ENCODE assay signal across 22 mouse cellular contexts in genomic region chr5:73232267-73232666, GRCm38 (mm10). TPM values are rescaled to one million over a fixed set of nuclear protein-coding genes. Genes with fewer than 3 reads are reported as not detected.
DNase-seq lines count a peak whose midpoint lies in the region; ATAC-seq and TF ChIP-seq lines count a peak whose summit lies in the region.
"Had no signal": no experiment of that assay in that cellular context is flagged by ENCODE, and none has a peak within 500 bp of the region (broad histone marks: within the 10 kb centered on the region; RNA-seq: fewer than 3 reads in every experiment).

No protein-coding gene starts in this region.

- H3K4me2 ChIP-seq in forebrain, embryonic 11.5 days (ENCODE audit: low read depth, low read length, severe bottlenecking), result no peak overlapping the region
- no peak overlapping the region for H3K4me2 ChIP-seq in forebrain, embryonic 13.5 days
- peak overlapping the region; percentile 58 for H3K4me2 ChIP-seq in heart, embryonic 16.5 days (ENCODE audit: low read depth, low read length)
- no peak overlapping the region for H3K4me2 ChIP-seq in intestine, embryonic 15.5 days (replicated peaks)
- H3K4me2 ChIP-seq: liver, embryonic 11.5 days had no signal

- no peak for TF ChIP-seq POLR2A in MEL (IDR thresholded peaks at IDR 0.05; ENCODE audit: control insufficient read depth in 1 of 2, insufficient read depth in 1 of 2, low read depth in 1 of 2, low read length in 2 of 2, poor library complexity in 1 of 2)

- no peak for TF ChIP-seq EP300 in MEL (IDR thresholded peaks at IDR 0.05; ENCODE audit: low read depth in 1 of 2, low read length in 2 of 2)

- no peak for ATAC-seq in forebrain, embryonic 11.5 days (replicated peaks; ENCODE audit: low FRiP score)
- ATAC-seq in forebrain, embryonic 13.5 days, result no peak
- no peak for ATAC-seq in heart, embryonic 16.5 days (replicated peaks; ENCODE audit: extremely low read depth, insufficient read depth, low FRiP score)
- ATAC-seq in intestine, embryonic 15.5 days, result no peak
- ATAC-seq: forebrain, embryonic 16.5 days had no signal

- no peak overlapping the region for H3K27ac ChIP-seq in forebrain, embryonic 11.5 days (ENCODE audit: low read depth, low read length)
- H3K27ac ChIP-seq in forebrain, embryonic 13.5 days, result no peak overlapping the region
- H3K27ac ChIP-seq in heart, embryonic 16.5 days (ENCODE audit: low read length), result peak overlapping the region; percentile 89
- H3K27ac ChIP-seq in MEL (ENCODE audit: control insufficient read depth, low read depth, low read length), result peak overlapping the region; percentile 44
- no peak overlapping the region; the same call in 1 of the 2 replicates for H3K27ac ChIP-seq in limb, embryonic 10.5 days
- H3K27ac ChIP-seq in intestine, embryonic 15.5 days, result no peak overlapping the region

- H3K27me3 ChIP-seq in forebrain, embryonic 11.5 days (ENCODE audit: control insufficient read depth, insufficient read depth, low read length), result no peaks in the 10 kb centered on the region
- no peaks in the 10 kb centered on the region for H3K27me3 ChIP-seq in forebrain, embryonic 13.5 days
- H3K27me3 ChIP-seq in heart, embryonic 16.5 days (ENCODE audit: control insufficient read depth, insufficient read depth, low read length), result no peaks in the 10 kb centered on the region
- H3K27me3 ChIP-seq in MEL (ENCODE audit: control insufficient read depth in 1 of 2, insufficient read depth in 2 of 2, low read length in 2 of 2), result no peaks in the 10 kb centered on the region
- H3K27me3 ChIP-seq in limb, embryonic 10.5 days (ENCODE audit: low read depth, poor library complexity, severe bottlenecking), result no peaks in the 10 kb centered on the region
- H3K27me3 ChIP-seq in intestine, embryonic 15.5 days (replicated peaks), result no peaks in the 10 kb centered on the region
- H3K27me3 ChIP-seq: CH12.LX had no signal

- H3K4me1 ChIP-seq in forebrain, embryonic 11.5 days (replicated peaks; ENCODE audit: control insufficient read depth, insufficient read depth, low read length), result peaks cover 4% of the 10 kb centered on the region; the same call in 1 of the 2 replicates
- H3K4me1 ChIP-seq in forebrain, embryonic 13.5 days, result peaks cover 59% of the 10 kb centered on the region
- H3K4me1 ChIP-seq in heart, embryonic 16.5 days (ENCODE audit: control insufficient read depth, insufficient read depth, low read length), result peaks cover 84% of the 10 kb centered on the region
- H3K4me1 ChIP-seq in MEL (ENCODE audit: control insufficient read depth in 1 of 2, insufficient read depth in 2 of 2, low read length in 2 of 2), result peaks cover 32 to 48% of the 10 kb centered on the region in 2 experiments
- H3K4me1 ChIP-seq in limb, embryonic 10.5 days, result peaks cover 54% of the 10 kb centered on the region
- H3K4me1 ChIP-seq in intestine, embryonic 15.5 days (replicated peaks), result peaks cover 21% of the 10 kb centered on the region

- no peak overlapping the region for H3K4me3 ChIP-seq in forebrain, embryonic 11.5 days (ENCODE audit: low read depth, low read length)
- no peak overlapping the region for H3K4me3 ChIP-seq in forebrain, embryonic 13.5 days
- peak overlapping the region; percentile 15 for H3K4me3 ChIP-seq in heart, embryonic 16.5 days (ENCODE audit: low read length)
- no peak overlapping the region for H3K4me3 ChIP-seq in MEL (ENCODE audit: control insufficient read depth in 1 of 2, insufficient read depth in 1 of 2, low read depth in 2 of 2, low read length in 2 of 2)
- 0 out of 2 replicates have a peak overlapping the region, but pooled peaks have one; percentile 11 for H3K4me3 ChIP-seq in limb, embryonic 10.5 days
- H3K4me3 ChIP-seq in intestine, embryonic 15.5 days (replicated peaks), result no peak overlapping the region
- H3K4me3 ChIP-seq: erythroblast, embryonic 14.5 days; myocyte had no signal

- peak; percentile 51 for DNase-seq in forebrain, embryonic 11.5 days (ENCODE audit: low spot score)
- no peak for DNase-seq in heart, adult 11 months
- no peak for DNase-seq in MEL (ENCODE audit: low read depth, low spot score)
- peak; percentile 52 for DNase-seq in limb, embryonic 10.5 days (ENCODE audit: low spot score)
- DNase-seq in cerebellum, adult 18-20 months, result no peak
- DNase-seq: adrenal gland, postnatal 10 days; cerebellum, adult 2 months; heart, adult 18-20 months; kidney, adult 8-10 months; kidney, postnatal 36 days; lung, postnatal 10 days; midbrain, embryonic 14.5 days; right cerebral cortex, adult 18-20 months; thymus, adult 18-20 months had no signal

- no peak for TF ChIP-seq RAD21 in MEL (IDR thresholded peaks at IDR 0.05; ENCODE audit: low read depth, low read length)

- TF ChIP-seq CTCF in MEL (IDR thresholded peaks at IDR 0.05 in 2 of 3, conservative IDR thresholded peaks at IDR 0.05 in 1 of 3; ENCODE audit: control insufficient read depth in 1 of 3, insufficient read depth in 1 of 3, low read depth in 2 of 3, low read length in 3 of 3, poor library complexity in 1 of 3, severe bottlenecking in 1 of 3), result no peak

- H3K9me3 ChIP-seq in forebrain, embryonic 11.5 days (ENCODE audit: control insufficient read depth, low read length), result no peaks in the 10 kb centered on the region
- no peaks in the 10 kb centered on the region for H3K9me3 ChIP-seq in forebrain, embryonic 13.5 days (replicated peaks)
- no peaks in the 10 kb centered on the region for H3K9me3 ChIP-seq in heart, embryonic 16.5 days (replicated peaks; ENCODE audit: control insufficient read depth, low read length)
- no peaks in the 10 kb centered on the region for H3K9me3 ChIP-seq in MEL (replicated peaks; ENCODE audit: insufficient read depth, low read length)
- H3K9me3 ChIP-seq in limb, embryonic 10.5 days (replicated peaks), result no peaks in the 10 kb centered on the region
- H3K9me3 ChIP-seq in intestine, embryonic 15.5 days, result no peaks in the 10 kb centered on the region

- H3K36me3 ChIP-seq in forebrain, embryonic 11.5 days (ENCODE audit: control insufficient read depth, insufficient read depth, low read length), result no peaks in the 10 kb centered on the region
- no peaks in the 10 kb centered on the region for H3K36me3 ChIP-seq in forebrain, embryonic 13.5 days (ENCODE audit: poor library complexity, severe bottlenecking)
- H3K36me3 ChIP-seq in heart, embryonic 16.5 days (ENCODE audit: control insufficient read depth, insufficient read depth), result no peaks in the 10 kb centered on the region
- H3K36me3 ChIP-seq in MEL (ENCODE audit: control insufficient read depth in 1 of 2, insufficient read depth in 2 of 2, low read length in 2 of 2), result peaks cover 0 to 44% of the 10 kb centered on the region in 2 experiments; a peak in 3 of 4 replicates
- H3K36me3 ChIP-seq in limb, embryonic 10.5 days, result no peaks in the 10 kb centered on the region; the same call in 1 of the 2 replicates
- H3K36me3 ChIP-seq in intestine, embryonic 15.5 days, result no peaks in the 10 kb centered on the region

- 22% methylated on average over 9 of the region's 9 CpGs for WGBS in forebrain, embryonic 11.5 days
- 33% methylated on average over 9 of the region's 9 CpGs for WGBS in forebrain, embryonic 13.5 days
- 27% methylated on average over 9 of the region's 9 CpGs for WGBS in heart, embryonic 16.5 days
- WGBS in limb, embryonic 10.5 days, result 18% methylated on average over 9 of the region's 9 CpGs
- WGBS in intestine, embryonic 15.5 days, result 42% methylated on average over 9 of the region's 9 CpGs

- H3K9ac ChIP-seq in forebrain, embryonic 11.5 days (ENCODE audit: low read length), result no peak overlapping the region
- no peak overlapping the region for H3K9ac ChIP-seq in forebrain, embryonic 13.5 days
- H3K9ac ChIP-seq in heart, embryonic 16.5 days (ENCODE audit: low read length), result peak overlapping the region; percentile 49
- no peak overlapping the region; the same call in 1 of the 2 replicates for H3K9ac ChIP-seq in MEL (ENCODE audit: control insufficient read depth, low read depth, low read length, poor library complexity, severe bottlenecking)
- H3K9ac ChIP-seq in intestine, embryonic 15.5 days, result no peak overlapping the region

- H3K79me2 ChIP-seq in MEL (ENCODE audit: control insufficient read depth, insufficient read depth, low read length, poor library complexity), result peaks cover 25% of the 10 kb centered on the region

TF ChIP-seq in MEL, 35 proteins besides CTCF, POLR2A, EP300 and RAD21:
- no peak for TF ChIP-seq MEF2A (IDR thresholded peaks at IDR 0.05; ENCODE audit: extremely low read depth, insufficient replicate concordance, low read depth, low read length, poor library complexity, severe bottlenecking)
- TF ChIP-seq MYB (IDR thresholded peaks at IDR 0.05; ENCODE audit: low read depth, low read length), result no peak
- no peak for TF ChIP-seq ZC3H11A (IDR thresholded peaks at IDR 0.05; ENCODE audit: low read depth, low read length)
- no peak for TF ChIP-seq CHD2 (IDR thresholded peaks at IDR 0.05; ENCODE audit: low read length)
- TF ChIP-seq MAZ (IDR thresholded peaks at IDR 0.05; ENCODE audit: low read depth, low read length), result no peak
- no peak for TF ChIP-seq ZNF384 (IDR thresholded peaks at IDR 0.05; ENCODE audit: low read depth, low read length)
- no peak for TF ChIP-seq ETS1 (IDR thresholded peaks at IDR 0.05; ENCODE audit: low read depth, low read length)
TF ChIP-seq in MEL: peak in this region for 0.

RNA-seq across cellular contexts. Expression of gene Fryl, which starts 24.2 kb away (rescaled TPM):
- polyA plus RNA-seq in forebrain, embryonic 11.5 days (2014; fragmentation: Nextera tagmentation; extraction: Ambion mirVana), result 48.0 and 49.6 TPM in 2 replicates
- polyA plus RNA-seq in forebrain, embryonic 13.5 days (2015; fragmentation: Nextera tagmentation; extraction: Ambion mirVana), result 46.1 and 46.7 TPM in 2 replicates
- polyA plus RNA-seq in heart, embryonic 16.5 days (2015; fragmentation: Nextera tagmentation; extraction: Ambion mirVana), result 25.5 and 26.4 TPM in 2 replicates
- total RNA-seq in MEL (2012; rRNA removed), result 18.8 and 21.5 TPM in 2 replicates
- 100 to 1,000 TPM in 1 of 2 experiments, 10 to 100 TPM in 1; 39.7 to 188 TPM for polyA plus RNA-seq in MEL (2012; ENCODE audit: insufficient read depth in 1 of 2, insufficient read length in 2 of 2, low read depth in 1 of 2, low replicate concordance in 2 of 2, missing spikeins in 1 of 2)
- 22.4 and 22.6 TPM in 2 replicates for polyA plus RNA-seq in limb, embryonic 10.5 days (2016; fragmentation: Nextera tagmentation; extraction: Ambion mirVana)
- 27.1 and 28.4 TPM in 2 replicates for polyA plus RNA-seq in intestine, embryonic 15.5 days (2015; fragmentation: Nextera tagmentation; extraction: Ambion mirVana)

Comparison
In these comparisons a context has a peak if more than half of its experiments do, and no peak if none do; other contexts are left out.
1. DNase-seq: peak in forebrain, embryonic 11.5 days (single experiment) and limb, embryonic 10.5 days (single experiment); none in heart, adult 11 months (single experiment), MEL (single experiment) and cerebellum, adult 18-20 months (0 of 2).
2. H3K27ac ChIP-seq: peak in heart, embryonic 16.5 days (single experiment) and MEL (single experiment); none in forebrain, embryonic 11.5 days (single experiment), forebrain, embryonic 13.5 days (single experiment), limb, embryonic 10.5 days (single experiment) and intestine, embryonic 15.5 days (single experiment).
3. H3K4me3 ChIP-seq: peak in heart, embryonic 16.5 days (single experiment) and limb, embryonic 10.5 days (single experiment); none in forebrain, embryonic 11.5 days (single experiment), forebrain, embryonic 13.5 days (single experiment), MEL (0 of 2) and intestine, embryonic 15.5 days (single experiment).